Mouse (Mus musculus): Measurements from ENCODE around the gene Surf2.

Surf2 gene

DNA sequence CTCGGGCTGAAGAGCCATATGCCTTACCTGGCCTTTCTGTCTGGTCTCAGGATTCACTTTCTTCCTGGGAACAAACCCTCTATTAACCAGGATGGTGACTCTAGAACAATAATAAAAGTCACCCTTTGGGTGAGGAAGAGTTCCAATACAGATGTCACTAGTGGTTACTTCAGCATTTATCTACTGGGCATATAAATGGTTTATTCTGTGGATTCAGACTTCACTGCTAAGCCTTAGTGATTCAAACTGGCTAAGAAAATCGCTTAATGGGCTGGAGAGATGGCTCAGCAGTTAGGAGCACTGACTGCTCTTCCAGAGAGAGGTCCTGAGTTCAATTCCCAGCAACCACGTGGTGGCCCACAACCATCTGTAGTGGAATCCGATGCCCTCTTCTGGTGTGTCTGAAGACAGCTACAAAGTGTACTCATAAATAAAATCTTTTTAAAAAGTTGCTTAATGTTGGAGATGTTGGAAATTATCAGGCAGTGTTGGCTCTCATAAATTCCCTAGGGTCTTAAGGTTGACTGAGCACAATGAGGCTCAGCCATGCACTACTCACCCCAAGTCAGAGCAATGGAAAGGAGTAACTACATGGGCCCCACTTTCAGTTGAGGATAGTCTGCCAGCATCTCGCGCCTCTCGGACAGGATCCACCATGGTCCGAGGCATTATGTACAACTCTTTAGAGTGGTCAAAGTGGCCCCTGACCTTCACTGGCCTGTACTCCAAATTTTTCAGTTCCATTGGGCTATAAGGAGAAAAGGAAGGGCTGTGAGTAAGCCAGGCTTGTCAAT is 1.8 kb upstream of the Surf2 start:
- no peak for DNase-seq (ENCODE audit: low spot score)

DNA sequence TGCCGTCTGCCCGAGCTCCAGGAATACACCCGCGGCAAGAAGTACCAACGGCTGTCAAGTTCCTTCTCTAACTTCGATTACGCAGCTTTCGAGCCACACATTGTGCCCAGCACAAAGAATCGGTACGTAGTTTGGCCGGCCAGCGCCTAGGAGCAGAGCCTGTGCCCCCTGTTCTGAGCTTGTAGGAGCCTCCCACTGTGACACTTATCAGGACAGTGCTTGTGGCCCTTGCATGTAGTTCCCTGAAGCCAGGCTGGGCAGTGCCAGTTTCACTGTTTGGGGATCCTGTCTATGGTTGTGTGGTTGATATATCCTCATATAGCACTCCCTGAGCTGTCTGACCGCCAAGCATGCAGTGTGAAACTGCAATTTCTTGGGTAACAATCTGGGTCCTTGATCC is 571 bp downstream of the Surf2 start:
- DNase-seq (ENCODE audit: low spot score): no peak

DNA sequence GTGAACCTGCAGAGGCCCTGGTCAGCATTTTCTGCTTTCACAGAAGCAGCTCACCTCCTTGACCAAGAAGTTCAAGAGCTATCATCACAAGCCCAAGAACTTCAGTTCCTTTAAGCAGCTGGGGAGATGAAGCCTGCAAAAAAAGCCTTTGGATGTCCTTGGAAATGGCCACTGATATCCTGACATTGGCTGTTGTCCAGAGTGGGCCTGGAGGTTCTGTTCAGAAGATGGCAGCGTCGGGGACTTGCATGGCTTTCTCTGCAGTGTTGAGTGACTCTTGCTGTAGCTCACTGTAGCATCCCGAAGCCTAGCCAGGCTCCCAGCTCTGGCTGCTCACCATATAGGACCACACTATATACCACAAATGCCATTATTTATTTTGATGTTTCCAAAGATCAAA is 3.5 kb downstream of the Surf2 start:
- DNase-seq (ENCODE audit: low spot score): no peak

DNA sequence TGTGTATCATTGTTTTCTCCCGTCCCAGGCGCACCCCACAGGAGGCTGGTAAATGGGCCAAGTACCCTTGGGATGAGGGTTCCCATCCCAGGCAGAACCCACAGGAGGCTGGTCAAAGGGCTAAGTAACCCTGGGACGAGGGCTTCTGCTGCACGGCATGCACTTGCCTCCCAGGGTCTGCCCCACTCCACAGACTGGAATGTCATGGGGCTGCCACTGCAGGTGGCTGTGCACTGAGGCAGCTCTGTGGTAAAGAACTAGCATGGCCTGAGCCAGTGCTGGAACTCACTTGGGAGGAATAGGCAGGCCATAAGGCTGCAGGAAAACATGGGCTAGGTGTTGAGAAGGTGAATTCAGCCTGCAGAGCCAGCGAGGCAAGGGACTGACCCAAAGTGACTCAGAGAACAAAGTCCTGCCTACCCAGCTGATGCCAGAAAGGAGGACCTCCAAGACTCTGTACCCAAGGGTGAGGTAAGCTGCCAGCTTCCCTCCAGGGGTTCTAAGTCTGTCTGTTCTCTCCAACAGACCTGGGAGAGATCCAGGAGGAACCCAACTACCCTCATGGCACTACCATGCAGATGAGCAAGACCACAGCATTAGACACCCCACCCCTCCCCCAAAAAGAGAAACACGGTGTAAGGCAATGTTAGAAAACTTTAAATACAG is 4.2 kb downstream of the Surf2 start:
- DNase-seq (ENCODE audit: low spot score): no peak

DNA sequence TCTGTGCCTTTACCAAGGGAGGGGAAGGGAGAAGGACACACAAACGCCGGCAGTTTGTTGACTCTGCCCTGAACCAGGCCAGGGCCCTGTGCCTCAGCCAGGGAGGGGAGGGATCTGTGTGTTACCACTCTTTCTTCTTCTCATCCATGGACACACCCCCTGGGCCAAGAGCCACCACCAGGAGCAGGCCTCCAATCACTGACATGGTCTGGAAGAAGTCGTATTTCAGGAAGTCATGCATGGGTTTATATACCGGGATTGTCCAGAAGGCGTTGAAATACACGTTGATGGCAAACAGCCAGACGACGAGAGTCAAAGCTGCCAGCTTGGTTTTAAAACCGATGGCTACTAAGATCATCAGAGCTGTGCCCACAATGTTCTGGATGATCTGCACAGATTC is 5.6 kb downstream of the Surf2 start:
- DNase-seq (ENCODE audit: low spot score): no peak

DNA sequence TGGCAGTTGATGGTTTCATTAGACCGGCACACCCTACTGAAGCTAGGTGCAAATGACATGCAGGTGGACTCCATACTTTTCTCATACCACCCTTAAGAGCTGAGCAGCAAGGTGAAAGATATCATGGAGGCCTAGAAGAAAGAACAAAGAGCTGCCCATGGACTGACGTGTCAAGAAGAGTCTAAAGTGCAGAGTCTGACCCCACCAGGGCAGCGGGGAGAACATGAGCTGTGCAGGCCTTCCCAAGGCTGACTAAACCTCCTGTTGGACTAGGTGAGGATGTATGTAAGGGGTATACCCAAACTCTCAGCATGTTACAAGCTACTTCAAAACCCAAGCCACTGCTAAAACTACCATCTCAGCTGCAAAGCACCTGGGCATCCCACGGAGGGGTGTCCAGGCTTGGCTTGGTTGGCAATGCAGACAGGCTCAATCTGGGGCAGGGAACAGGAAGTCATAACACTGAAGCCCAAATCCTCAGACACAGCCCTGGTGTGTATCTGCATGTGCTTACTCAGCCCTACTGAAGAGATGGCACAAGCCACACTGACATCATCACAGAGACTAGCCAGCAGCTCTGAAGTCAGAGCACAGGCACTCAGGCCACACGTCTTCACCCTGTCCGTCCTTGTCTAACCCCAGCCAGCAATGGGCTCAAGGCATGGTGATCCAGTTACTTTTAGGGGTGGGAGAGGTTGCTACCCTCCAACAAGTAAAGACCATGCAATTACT is 11.7 kb downstream of the Surf2 start:
- DNase-seq (ENCODE audit: low spot score): no peak

DNA sequence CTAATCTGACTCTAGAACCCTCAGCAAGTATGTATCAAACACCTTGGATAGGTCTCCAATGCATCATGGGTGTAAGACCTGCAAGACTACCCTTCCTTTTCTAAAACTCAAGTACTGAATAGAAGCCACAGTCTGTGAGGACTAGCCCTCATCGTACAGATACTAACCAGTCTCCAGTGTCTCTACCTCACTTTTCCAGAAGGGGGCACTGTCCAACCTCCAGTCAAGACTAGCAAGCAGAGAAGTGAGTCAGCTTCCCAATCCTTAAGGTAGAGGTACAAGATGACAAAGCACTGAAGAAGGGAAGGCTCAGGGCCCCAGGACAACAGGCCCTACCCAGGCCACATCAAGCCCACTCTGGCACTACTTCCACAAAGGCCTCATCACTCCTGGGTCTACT is 14.2 kb downstream of the Surf2 start:
- no peak for DNase-seq (ENCODE audit: low spot score)

DNA sequence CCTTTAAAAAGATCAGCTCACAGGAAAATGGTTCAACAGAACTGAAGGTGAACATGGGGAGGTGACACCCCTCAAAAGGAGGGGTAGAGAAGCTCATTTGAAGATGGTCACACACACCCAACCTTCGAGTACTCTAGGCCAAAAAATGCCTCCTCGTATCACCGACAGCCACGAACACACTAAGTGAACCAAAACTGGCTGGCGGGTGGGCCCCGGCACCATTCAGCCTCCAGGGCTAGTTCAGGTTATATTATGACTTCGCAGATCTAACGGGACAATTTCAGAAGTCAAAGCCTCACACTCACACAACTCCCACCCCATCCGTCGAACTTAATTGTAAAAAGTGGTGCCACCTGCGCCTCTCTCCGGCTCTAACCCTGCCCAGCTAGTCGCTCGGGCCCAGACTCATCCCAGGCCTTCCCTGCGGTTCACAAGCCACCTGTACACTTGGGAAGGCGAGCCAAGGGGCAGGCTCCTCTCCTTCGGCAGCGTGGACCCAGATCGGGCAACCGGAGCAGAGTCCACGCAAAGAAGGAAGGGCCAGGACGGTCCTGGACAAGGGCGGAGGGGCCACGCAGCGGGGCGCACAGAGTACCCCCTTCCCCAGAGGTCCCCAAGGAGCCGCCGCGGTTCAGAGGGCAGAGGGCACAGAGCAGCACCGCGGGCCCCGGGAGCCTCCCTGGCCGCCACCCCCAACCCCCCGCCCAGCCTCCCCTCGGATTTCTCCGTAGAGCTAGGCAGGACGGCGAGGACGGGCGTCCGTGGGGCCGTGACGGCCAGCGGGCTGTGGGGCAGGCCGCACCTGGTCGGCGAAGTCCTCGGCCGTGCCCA is 16.5 kb downstream of the Surf2 start:
- peak; percentile 69 for DNase-seq (ENCODE audit: low spot score)

DNA sequence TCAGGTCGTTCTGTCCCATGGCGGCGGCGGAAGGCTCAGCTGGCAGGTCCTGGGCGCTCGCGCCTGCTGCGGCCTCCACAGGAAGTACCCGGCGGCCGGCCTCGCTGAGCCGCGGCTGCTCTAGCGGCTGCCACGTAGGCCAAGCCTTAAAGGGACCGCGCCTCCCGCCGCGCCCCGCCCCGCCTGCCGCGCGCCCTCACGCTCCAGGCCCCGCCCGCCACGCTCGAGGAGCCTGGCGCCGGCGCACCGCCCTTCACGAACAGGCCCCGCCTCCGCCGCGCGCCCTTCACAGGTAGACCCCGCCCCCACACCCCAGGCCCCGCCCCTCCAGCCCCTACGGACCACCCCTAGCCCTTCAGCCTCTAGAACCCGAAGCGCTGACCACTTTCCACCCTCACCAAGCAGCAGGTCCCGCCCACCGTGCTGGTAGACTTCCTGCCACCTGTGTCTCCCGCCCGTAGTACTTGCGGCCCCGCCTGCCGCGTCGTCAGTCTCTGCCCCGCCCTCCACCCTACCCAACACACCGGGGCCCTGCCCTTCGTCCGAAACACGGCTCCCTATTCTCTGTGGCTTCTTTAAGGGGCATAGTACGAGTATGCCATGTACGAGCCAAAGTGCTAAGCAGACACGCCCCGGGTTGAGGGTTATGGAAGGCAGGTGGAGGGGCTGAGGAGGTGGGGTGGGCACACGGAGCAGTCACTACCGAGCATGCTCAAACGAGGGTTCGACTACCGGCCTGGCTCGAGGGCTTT is 17.3 kb downstream of the Surf2 start, which contains the start of the genes Surf4 and Stkld1:
Gene Surf4 (minus strand): TSS at position 625 of the 752 bp plus-strand sequence.
Gene Stkld1 (plus strand): TSS at position 744 of the 752 bp plus-strand sequence.
- DNase-seq (ENCODE audit: low spot score): peak; percentile 97

DNA sequence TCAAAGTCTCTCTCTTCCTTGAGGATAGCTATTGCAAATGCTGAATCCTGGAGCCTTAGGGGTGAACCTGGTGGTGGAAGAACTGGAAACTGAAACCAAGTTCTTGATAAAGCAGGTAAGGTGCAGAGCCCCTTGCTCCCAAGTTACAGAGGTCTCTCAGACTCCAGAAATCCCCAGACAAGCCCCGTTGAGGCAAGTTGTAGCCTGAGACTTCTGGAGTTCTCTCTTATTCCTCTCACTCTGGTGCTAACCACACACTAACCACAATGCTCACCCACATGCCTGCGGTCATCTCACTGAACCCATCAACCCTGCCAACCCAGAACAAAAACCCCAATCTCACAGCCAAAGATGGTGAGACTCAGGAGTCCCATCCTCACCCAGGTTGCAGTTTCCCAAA is 19.1 kb downstream of the Surf2 start:
- DNase-seq (ENCODE audit: low spot score): no peak

DNA sequence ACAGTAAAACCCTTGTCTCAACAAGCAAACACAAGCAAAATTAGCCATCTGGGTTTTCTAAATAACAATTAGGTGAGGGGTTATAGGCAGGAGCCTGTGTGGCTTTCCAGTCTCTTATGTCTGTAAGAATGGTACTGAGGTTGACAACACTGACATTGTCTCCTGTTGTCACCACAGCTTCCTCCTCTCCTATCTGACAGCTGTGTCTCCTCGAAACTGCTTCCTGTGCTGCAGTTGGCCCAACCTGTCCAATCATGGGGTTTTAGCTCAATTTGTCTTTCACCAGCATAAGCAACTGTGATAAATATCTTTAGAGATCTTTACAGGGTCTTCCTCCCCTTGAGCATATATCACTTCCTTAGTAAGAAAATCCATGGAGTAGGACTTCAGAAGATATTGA is 20.3 kb downstream of the Surf2 start:
- no peak for DNase-seq (ENCODE audit: low spot score)

DNA sequence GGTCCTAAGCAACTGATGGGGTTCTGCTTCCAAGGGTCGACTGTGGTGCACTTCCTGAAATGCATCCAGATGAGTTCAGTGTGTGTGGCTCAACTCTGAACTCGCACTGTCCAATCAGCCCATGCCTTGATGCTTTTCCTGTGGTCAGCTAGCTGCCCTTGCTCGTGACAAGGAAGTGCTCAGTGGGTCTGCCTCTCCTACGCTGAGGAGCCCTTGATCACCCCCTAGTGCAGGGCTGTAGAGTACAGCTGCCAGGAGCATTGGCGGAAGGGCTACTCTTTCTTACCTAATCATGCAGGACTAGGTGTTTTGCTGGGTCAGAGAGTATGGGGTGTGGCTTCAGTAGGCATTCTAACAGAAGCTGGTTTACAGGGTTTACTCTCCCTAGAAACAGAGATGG is 25.4 kb downstream of the Surf2 start:
- DNase-seq (ENCODE audit: low spot score): no peak

DNA sequence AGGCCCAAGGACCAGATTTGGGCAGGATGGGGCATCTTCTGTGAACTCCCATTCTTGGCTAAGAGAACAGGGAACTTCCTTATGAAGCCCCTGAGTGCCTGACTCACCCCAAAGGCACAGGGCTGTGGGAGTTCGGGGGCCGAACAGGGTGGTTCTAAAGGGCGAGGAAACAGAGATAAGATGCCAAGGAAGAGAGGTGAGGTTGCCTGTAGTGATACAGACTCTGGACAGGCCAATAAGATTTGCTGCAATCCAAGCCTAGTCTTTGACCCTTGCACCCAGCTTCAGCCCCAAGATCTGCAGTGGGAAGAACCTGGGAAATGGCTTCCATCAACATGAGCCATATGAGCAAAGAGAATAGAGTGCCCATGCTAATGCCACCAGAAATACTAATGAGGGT is 27.1 kb downstream of the Surf2 start:
- no peak for DNase-seq (ENCODE audit: low spot score)

DNA sequence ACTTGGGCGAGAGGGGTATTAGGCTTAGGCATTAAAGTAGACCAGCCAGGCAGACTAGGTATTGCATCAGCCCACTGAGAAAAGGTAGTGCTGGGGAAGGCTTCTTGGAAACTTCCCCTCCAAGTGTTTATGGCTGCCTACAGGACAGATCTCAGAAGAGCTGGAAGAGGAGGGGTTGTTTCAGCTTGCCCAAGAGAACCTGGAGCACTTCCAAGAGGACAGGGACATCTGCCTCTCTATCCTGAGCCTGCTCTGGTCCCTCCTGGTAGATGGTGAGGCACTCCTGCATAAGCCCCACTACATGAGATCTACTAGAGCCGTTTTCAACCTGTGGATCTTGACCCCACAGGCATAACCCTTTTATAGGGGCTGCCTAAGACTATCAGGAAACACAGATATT is 34.2 kb downstream of the Surf2 start:
- no peak for DNase-seq (ENCODE audit: low spot score)

DNA sequence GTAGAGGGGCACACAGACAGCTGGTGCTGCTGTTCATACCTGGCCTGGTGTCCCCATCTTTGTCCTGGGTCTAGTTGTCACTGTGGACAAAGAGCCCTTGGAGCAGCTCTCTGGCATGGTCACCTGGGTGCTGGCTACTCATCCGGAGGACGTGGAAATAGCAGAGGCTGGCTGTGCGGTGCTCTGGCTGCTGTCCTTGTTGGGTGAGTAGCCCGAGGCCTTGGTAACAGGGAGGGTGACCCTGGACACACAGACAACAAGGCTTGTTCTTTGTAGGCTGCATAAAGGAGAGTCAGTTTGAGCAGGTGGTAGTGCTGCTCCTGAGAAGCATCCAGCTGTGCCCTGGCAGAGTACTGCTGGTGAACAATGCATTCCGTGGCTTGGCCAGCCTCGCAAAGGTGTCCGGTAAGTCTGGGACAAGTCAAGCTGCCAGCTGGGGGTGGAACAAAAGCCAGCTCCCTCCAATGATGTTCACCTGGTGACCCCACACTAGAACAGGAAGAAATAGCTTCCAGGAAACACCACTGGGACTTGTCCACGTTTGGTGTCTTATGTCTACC is 35.3 kb downstream of the Surf2 start:
- no peak for DNase-seq (ENCODE audit: low spot score)

DNA sequence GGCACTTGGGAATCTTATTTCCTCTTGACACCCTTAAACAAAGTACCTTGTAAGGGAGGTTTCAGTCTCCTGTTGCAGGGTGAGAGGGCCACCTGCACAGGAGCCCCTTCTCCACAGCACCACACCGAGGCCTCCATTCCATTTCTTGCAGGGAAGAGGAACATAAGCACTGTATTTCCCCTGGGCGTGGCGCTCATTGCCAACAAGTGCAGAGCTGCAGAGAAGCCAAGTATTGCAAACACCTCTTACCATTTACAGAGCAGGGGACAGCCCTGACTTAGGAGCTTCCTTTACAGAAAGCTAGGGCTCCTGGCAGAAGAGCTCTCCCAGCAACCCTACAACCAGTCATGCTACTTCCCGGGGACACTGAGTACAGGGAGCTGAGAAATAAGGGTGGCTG is 36.0 kb downstream of the Surf2 start:
- no peak for DNase-seq (ENCODE audit: low spot score)

DNA sequence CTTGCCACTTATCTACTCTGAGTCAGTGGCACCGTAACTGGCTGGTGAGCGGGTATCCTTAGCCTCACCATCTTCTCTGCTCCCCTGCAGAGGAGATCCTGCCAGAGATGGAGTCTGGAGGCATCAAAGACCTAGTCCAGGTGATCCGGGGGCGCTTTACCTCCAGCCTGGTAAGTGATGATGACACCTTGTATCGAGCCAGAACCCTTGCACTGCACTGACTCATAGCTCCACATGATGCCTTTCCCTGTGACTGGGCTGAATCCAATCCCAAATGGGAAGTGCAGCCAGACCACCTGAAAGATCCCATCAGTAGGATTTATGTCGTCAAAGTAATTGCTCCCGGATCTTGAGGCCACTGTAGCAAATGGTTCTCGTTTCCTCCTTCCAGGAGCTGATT is 36.7 kb downstream of the Surf2 start:
- DNase-seq (ENCODE audit: low spot score): no peak

DNA sequence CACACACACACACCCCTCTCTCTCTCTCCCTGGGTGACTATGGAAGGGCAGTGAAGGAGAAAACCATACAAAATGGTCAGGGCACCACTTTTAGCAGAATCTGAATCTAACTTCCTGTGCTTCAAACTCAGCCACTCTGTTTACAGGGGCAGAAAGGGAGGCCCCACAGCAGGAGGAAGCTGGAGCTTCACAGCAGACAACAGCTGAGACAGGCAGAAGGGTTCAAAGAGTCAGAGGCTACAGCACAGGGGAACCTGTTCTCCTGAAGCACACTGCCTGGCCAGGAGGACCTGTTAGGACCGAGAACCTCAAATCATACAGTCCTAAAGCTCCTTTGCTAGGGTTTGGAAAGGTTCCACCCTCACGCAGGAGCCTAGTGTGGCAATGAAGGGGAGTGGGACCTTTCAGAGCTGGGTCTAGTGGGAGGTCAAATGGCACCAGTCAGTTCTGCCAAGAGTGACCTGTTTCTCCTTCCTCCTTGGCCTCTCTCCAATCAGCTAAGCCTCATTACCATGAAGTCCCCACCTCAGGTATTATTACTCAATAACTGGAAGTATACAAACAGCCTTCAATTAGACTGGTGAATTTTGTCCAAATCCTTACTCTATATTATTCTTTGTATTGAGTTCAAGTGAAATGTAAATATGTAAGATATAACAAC is 38.7 kb downstream of the Surf2 start:
- DNase-seq (ENCODE audit: low spot score): no peak

DNA sequence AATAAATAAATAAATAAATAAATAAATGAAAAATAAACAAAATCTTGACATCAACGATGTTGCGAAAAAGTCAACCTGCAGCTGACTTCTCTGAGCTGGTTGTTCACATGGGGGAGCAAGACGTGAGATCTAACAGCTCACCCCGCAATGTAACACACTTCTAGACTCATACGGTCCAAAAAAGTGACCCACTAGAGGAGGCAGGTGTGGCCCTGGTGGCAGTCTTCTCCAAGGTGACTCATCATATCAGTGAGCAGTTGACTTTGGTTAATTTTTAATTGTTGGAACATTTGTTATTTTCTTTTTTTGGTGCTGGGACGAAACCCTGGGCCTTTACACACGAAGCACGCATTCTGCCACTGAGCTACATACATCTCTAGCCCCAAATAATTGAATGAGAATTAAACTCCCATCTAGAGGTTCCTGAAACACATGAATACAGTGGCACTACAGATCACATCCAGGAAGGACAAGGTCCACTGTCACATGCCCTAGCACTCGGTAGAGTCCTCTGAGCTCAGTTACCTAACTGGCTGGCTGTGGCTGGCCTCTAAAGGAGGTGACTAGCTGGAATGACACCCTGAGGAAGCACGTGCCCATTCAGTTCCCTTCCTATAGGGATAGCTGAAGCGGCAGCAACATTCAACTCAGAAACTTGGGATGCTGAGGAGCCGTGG is 40.8 kb downstream of the Surf2 start:
- DNase-seq (ENCODE audit: low spot score): no peak

DNA sequence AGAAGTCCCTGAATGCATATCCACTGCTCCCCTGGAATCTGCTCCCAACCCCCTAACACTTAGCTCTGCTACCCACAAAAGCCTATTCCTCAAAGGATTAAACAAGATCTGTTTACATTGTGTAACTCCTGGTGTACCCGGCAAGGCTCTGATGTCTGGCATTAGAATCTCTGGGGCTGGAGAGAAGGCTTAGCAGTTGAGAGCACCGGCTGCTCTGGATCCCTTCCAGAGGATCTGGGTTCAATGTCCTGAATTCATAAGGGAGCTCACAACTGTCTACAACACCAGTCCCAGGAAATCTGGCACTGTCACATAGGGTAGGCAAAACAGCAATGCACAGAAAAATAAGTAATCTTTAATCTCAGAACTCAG is 41.3 kb downstream of the Surf2 start:
- DNase-seq (ENCODE audit: low spot score): no peak
